Mouse (Mus musculus): ENCODE data around the gene Zfyve9.

DNA sequence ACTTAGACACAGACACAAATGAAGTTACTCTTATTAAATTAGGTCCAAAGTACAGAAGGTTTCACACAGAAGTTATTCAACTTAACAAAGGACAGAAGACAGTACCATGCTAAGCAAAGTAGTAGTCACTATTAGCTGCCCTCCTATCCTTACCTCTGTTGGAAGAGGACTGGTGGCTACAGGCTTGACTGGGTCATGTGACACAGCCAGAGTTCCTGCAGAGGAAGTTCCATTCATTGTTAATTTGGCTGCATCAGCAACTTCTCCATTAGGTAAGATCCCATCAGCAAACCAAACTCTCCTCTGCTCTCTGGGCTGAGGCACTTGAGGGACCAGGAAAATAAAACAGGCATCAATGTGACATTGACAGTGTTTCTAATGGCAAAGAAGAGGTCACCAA, 89.1 kb downstream of the Zfyve9 start:
- TF ChIP-seq CTCF (IDR thresholded peaks at IDR 0.05; ENCODE audit: low read depth, low read length) (no peak), GATA1 (IDR thresholded peaks at IDR 0.05; ENCODE audit: borderline replicate concordance, low read length) (no peak), POLR2AphosphoS5 (IDR thresholded peaks at IDR 0.05; ENCODE audit: insufficient replicate concordance, low read depth, low read length) (no peak), TAL1 (conservative IDR thresholded peaks at IDR 0.05; ENCODE audit: low read depth, low read length) (no peak), GATA2 (IDR thresholded peaks at IDR 0.05; ENCODE audit: borderline replicate concordance, low read depth, low read length) (no peak)
